In the genomic region with DNA sequence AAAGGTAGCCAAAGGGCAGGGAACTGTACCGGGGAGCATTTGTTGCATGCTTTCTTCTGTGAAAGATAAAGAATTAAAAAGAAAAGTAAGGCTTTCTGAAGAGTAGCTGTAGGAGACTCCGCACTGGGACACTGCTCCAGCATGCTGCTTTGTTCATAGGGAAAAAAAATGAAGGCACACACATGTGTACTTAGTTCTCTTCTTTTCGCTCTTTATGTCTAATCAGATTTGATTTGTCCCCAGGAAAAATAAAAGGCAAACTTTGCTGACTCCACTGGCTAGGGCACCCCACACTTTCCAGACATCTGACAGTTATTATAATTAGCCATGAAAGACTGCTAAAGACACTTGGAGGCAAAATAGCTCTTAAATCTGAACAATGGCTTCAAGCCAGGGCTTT, we compare ENCODE assay signal across 8 mouse cellular contexts.
DNase-seq lines count a peak whose midpoint lies in the region; ATAC-seq lines count a peak whose summit lies in the region.

No protein-coding gene starts in this region.

- peaks cover 24% of the 10 kb centered on the region for H3K4me1 ChIP-seq in midbrain, embryonic 13.5 days (replicated peaks)

- no peaks in the 10 kb centered on the region for H3K36me3 ChIP-seq in midbrain, embryonic 13.5 days

- H3K4me2 ChIP-seq in midbrain, embryonic 13.5 days (replicated peaks), result peak overlapping the region; percentile 58

- no peaks in the 10 kb centered on the region for H3K9me3 ChIP-seq in midbrain, embryonic 13.5 days

- ATAC-seq in midbrain, embryonic 13.5 days, result peak; percentile 16; the same call in 1 of the 2 replicates

- peak overlapping the region; percentile 74 for H3K4me3 ChIP-seq in midbrain, embryonic 13.5 days (replicated peaks)

- H3K9ac ChIP-seq in midbrain, embryonic 13.5 days (replicated peaks), result peak overlapping the region; percentile 81

- WGBS in midbrain, embryonic 13.5 days, result under 1% methylated on average over 3 of the region's 3 CpGs

- peak overlapping the region; percentile 95 for H3K27ac ChIP-seq in midbrain, embryonic 13.5 days

- DNase-seq in adrenal gland, postnatal 14 days, result peak; percentile 21
- DNase-seq in adrenal gland, postnatal 4 days (ENCODE audit: low spot score in 2 of 2), result no peak
- DNase-seq in urinary bladder, postnatal 14 days (ENCODE audit: low spot score), result peak; percentile 11
- DNase-seq in urinary bladder, adult 2 months (ENCODE audit: low spot score), result no peak
- DNase-seq in kidney, postnatal 10 days, result peak; percentile 23
- no peak for DNase-seq in thymus, postnatal 4 days
- DNase-seq in spleen, postnatal 14 days (ENCODE audit: low spot score in 2 of 2), result no peak

- H3K27me3 ChIP-seq in midbrain, embryonic 13.5 days, result no peaks in the 10 kb centered on the region

Comparison
In these comparisons a context has a peak if more than half of its experiments do, and no peak if none do; other contexts are left out.
1. DNase-seq: peak in adrenal gland, postnatal 14 days (single experiment), urinary bladder, postnatal 14 days (single experiment) and kidney, postnatal 10 days (single experiment); none in adrenal gland, postnatal 4 days (0 of 2), urinary bladder, adult 2 months (single experiment), thymus, postnatal 4 days (single experiment) and spleen, postnatal 14 days (0 of 2).